Mouse (Mus musculus) fat pad, adult 2 months (tissue): Measurements from ENCODE around the gene Pigm.

ENCODE experiments used
- DNase-seq: peaks from one replicate; pipeline ENCODE4 v3.0.0-alpha.2; 2011; ENCODE audit warnings: low read depth, low spot score; ENCODE audit errors: extremely low read depth

Gene Pigm

GRCm38 (mm10) chr1:172376198-172376667 lies at the start of gene Pigm:
Pigm (plus strand) TSS chr1:172376546.
- peak; percentile 86 for DNase-seq

- DNase-seq: no peak
These were observed 49.7 kb upstream of the Pigm start for GRCm38 (mm10) chr1:172326684-172327083.

GRCm38 (mm10) chr1:172327206-172328001 lies 48.9 kb upstream of the Pigm start:
- DNase-seq: no peak

- DNase-seq: no peak
These were observed 48.3 kb upstream of the Pigm start for GRCm38 (mm10) chr1:172328041-172328440.

- DNase-seq: no peak
These were observed 47.9 kb upstream of the Pigm start for GRCm38 (mm10) chr1:172328461-172328860.

- no peak for DNase-seq
These were observed 47.2 kb upstream of the Pigm start, which contains the start of gene Kcnj9 for GRCm38 (mm10) chr1:172329131-172329530. Kcnj9 (minus strand) TSS chr1:172329318.

GRCm38 (mm10) chr1:172329616-172330015 lies 46.7 kb upstream of the Pigm start:
- no peak for DNase-seq

GRCm38 (mm10) chr1:172331422-172331947 lies 44.9 kb upstream of the Pigm start:
- no peak for DNase-seq

GRCm38 (mm10) chr1:172332925-172333324 lies 43.4 kb upstream of the Pigm start:
- no peak for DNase-seq

- no peak for DNase-seq
These were observed 42.8 kb upstream of the Pigm start for GRCm38 (mm10) chr1:172333512-172333911.

GRCm38 (mm10) chr1:172335804-172336203 lies 40.5 kb upstream of the Pigm start:
- no peak for DNase-seq

GRCm38 (mm10) chr1:172337411-172338185 lies 38.7 kb upstream of the Pigm start:
- DNase-seq: no peak

GRCm38 (mm10) chr1:172340729-172341321 lies 35.5 kb upstream of the Pigm start, which contains the start of gene Kcnj10:
Kcnj10 (plus strand) TSS chr1:172341210.
- DNase-seq: no peak

GRCm38 (mm10) chr1:172341386-172341785 lies 35.0 kb upstream of the Pigm start:
- DNase-seq: no peak

GRCm38 (mm10) chr1:172342729-172343128 lies 33.6 kb upstream of the Pigm start:
- no peak for DNase-seq

- no peak for DNase-seq
These were observed 32.4 kb upstream of the Pigm start for GRCm38 (mm10) chr1:172343914-172344313.

- no peak for DNase-seq
These were observed 31.5 kb upstream of the Pigm start for GRCm38 (mm10) chr1:172344820-172345219.

GRCm38 (mm10) chr1:172346707-172347106 lies 29.6 kb upstream of the Pigm start:
- DNase-seq: no peak

GRCm38 (mm10) chr1:172347382-172347781 lies 29.0 kb upstream of the Pigm start:
- no peak for DNase-seq

GRCm38 (mm10) chr1:172349504-172349903 lies 26.8 kb upstream of the Pigm start:
- DNase-seq: no peak
